In genomic region chr6:55117325-55118109, GRCm38 (mm10) we compare ENCODE assay signal across 8 mouse cellular contexts. TPM values are rescaled to one million over a fixed set of nuclear protein-coding genes. Genes with fewer than 3 reads are reported as not detected.
A peak's percentile ranks its signal among the peaks of the same experiment; 100 is the strongest.
DNase-seq lines count a peak whose midpoint lies in the region; ATAC-seq and TF ChIP-seq lines count a peak whose summit lies in the region.

No protein-coding gene starts in this region.

- peak overlapping the region; percentile 94 for H3K4me2 ChIP-seq in heart, embryonic 11.5 days
- peak overlapping the region; percentile 87 for H3K4me2 ChIP-seq in hindbrain, embryonic 12.5 days (replicated peaks)
- H3K4me2 ChIP-seq in limb, embryonic 14.5 days (replicated peaks; ENCODE audit: low read depth, low read length, severe bottlenecking) = peak overlapping the region; percentile 80
- peak overlapping the region; percentile 84 for H3K4me2 ChIP-seq in neural tube, embryonic 13.5 days

- no peaks in the 10 kb centered on the region for H3K36me3 ChIP-seq in heart, embryonic 11.5 days (ENCODE audit: control insufficient read depth, insufficient read depth, low read length)
- no peaks in the 10 kb centered on the region for H3K36me3 ChIP-seq in hindbrain, embryonic 12.5 days
- H3K36me3 ChIP-seq in limb, embryonic 14.5 days (ENCODE audit: control insufficient read depth, insufficient read depth, low read length) = no peaks in the 10 kb centered on the region
- H3K36me3 ChIP-seq in neural tube, embryonic 13.5 days = no peaks in the 10 kb centered on the region

- no peak for TF ChIP-seq POLR2A in limb, embryonic 14.5 days (IDR thresholded peaks at IDR 0.05; ENCODE audit: borderline replicate concordance, extremely low read depth, insufficient read depth, insufficient read length)

- H3K9ac ChIP-seq in heart, embryonic 11.5 days (ENCODE audit: low read depth, low read length) = 0 out of 2 replicates have a peak overlapping the region, but pooled peaks have one; percentile 22
- peak overlapping the region; percentile 42; the same call in 1 of the 2 replicates for H3K9ac ChIP-seq in hindbrain, embryonic 12.5 days
- peak overlapping the region; percentile 26; the same call in 1 of the 2 replicates for H3K9ac ChIP-seq in limb, embryonic 14.5 days (ENCODE audit: low read depth, low read length, severe bottlenecking)
- peak overlapping the region; percentile 66 for H3K9ac ChIP-seq in neural tube, embryonic 13.5 days

- ATAC-seq in heart, embryonic 11.5 days (replicated peaks; ENCODE audit: insufficient number of reproducible peaks, low FRiP score, low TSS enrichment) = 0 out of 2 replicates have a peak, but pooled peaks have one; percentile 24
- peak; percentile 34 for ATAC-seq in hindbrain, embryonic 12.5 days (ENCODE audit: low FRiP score)
- ATAC-seq in limb, embryonic 14.5 days (ENCODE audit: low FRiP score, low read depth) = no peak
- peak; percentile 73; the same call in 1 of the 2 replicates for ATAC-seq in neural tube, embryonic 13.5 days (ENCODE audit: low read depth)

- WGBS in heart, embryonic 11.5 days (ENCODE audit: insufficient replicate concordance) = under 1% methylated on average over 68 of the region's 68 CpGs
- under 1% methylated on average over 68 of the region's 68 CpGs for WGBS in hindbrain, embryonic 12.5 days
- WGBS in limb, embryonic 14.5 days = 2% methylated on average over 51 of the region's 68 CpGs
- WGBS in neural tube, embryonic 13.5 days = under 1% methylated on average over 62 of the region's 68 CpGs

- no peak overlapping the region for H3K27ac ChIP-seq in heart, embryonic 11.5 days (ENCODE audit: low read depth, low read length)
- no peak overlapping the region for H3K27ac ChIP-seq in hindbrain, embryonic 12.5 days
- H3K27ac ChIP-seq in limb, embryonic 14.5 days (replicated peaks; ENCODE audit: low read depth, low read length) = no peak overlapping the region
- no peak overlapping the region for H3K27ac ChIP-seq in neural tube, embryonic 13.5 days (replicated peaks)

- no peak for DNase-seq in heart, adult 11 months
- DNase-seq in embryo, embryonic 10.5 days (ENCODE audit: low spot score) = peak; percentile 49
- no peak for DNase-seq in limb, embryonic 14.5 days (ENCODE audit: low spot score)
- DNase-seq in spleen, adult 18-20 months = no peak
- no peak for DNase-seq in c-Kit-positive CD71-positive TER-119-positive erythroid progenitor cells, embryonic 14.5 days (ENCODE audit: low spot score)

- H3K9me3 ChIP-seq in heart, embryonic 11.5 days (replicated peaks; ENCODE audit: control insufficient read depth, low read length) = no peaks in the 10 kb centered on the region
- H3K9me3 ChIP-seq in hindbrain, embryonic 12.5 days (replicated peaks) = no peaks in the 10 kb centered on the region
- no peaks in the 10 kb centered on the region for H3K9me3 ChIP-seq in limb, embryonic 14.5 days (ENCODE audit: control insufficient read depth, low read length)
- no peaks in the 10 kb centered on the region for H3K9me3 ChIP-seq in neural tube, embryonic 13.5 days

- peak overlapping the region; percentile 67 for H3K4me3 ChIP-seq in heart, embryonic 11.5 days (ENCODE audit: low read depth, low read length)
- H3K4me3 ChIP-seq in hindbrain, embryonic 12.5 days = peak overlapping the region; percentile 51
- H3K4me3 ChIP-seq in limb, embryonic 14.5 days (replicated peaks; ENCODE audit: low read length) = peak overlapping the region; percentile 44
- H3K4me3 ChIP-seq in neural tube, embryonic 13.5 days = peak overlapping the region; percentile 54

- H3K4me1 ChIP-seq in heart, embryonic 11.5 days (ENCODE audit: control insufficient read depth, insufficient read depth, low read length) = 0 out of 2 replicates have a peak, but pooled peaks cover 3% of the 10 kb centered on the region
- peaks cover 20% of the 10 kb centered on the region for H3K4me1 ChIP-seq in hindbrain, embryonic 12.5 days
- no peaks in the 10 kb centered on the region for H3K4me1 ChIP-seq in limb, embryonic 14.5 days (ENCODE audit: control insufficient read depth, insufficient read depth, low read length)
- H3K4me1 ChIP-seq in neural tube, embryonic 13.5 days (replicated peaks) = peaks cover 26% of the 10 kb centered on the region

- H3K27me3 ChIP-seq in heart, embryonic 11.5 days (ENCODE audit: control insufficient read depth, insufficient read depth, low read length) = peaks cover 70% of the 10 kb centered on the region
- H3K27me3 ChIP-seq in hindbrain, embryonic 12.5 days = peaks cover 80% of the 10 kb centered on the region
- H3K27me3 ChIP-seq in limb, embryonic 14.5 days (ENCODE audit: control insufficient read depth, insufficient read depth, low read length) = peaks cover 40% of the 10 kb centered on the region
- H3K27me3 ChIP-seq in neural tube, embryonic 13.5 days = peaks cover 78% of the 10 kb centered on the region

RNA-seq across cellular contexts. Expression of gene Crhr2, which starts 15.3 kb away (rescaled TPM):
- polyA plus RNA-seq in heart, embryonic 11.5 days (2014; fragmentation: Nextera tagmentation; extraction: Ambion mirVana) = 4.2 and 5.3 TPM in 2 replicates
- 0.40 and 0.50 TPM in 2 replicates for polyA plus RNA-seq in hindbrain, embryonic 12.5 days (2016; fragmentation: Nextera tagmentation; extraction: Ambion mirVana)
- 0.49 and 0.50 TPM in 2 replicates for polyA plus RNA-seq in limb, embryonic 14.5 days (2012; rRNA removed)
- 0.14 and 0.35 TPM in 2 replicates for polyA plus RNA-seq in limb, embryonic 14.5 days (2014; fragmentation: Nextera tagmentation; extraction: Ambion mirVana)
- polyA plus RNA-seq in neural tube, embryonic 13.5 days (2015; fragmentation: Nextera tagmentation; extraction: Ambion mirVana) = 0.93 and 0.95 TPM in 2 replicates

RNA-seq across cellular contexts. Expression of gene Inmt, which starts 57.3 kb away (rescaled TPM):
- polyA plus RNA-seq in heart, embryonic 11.5 days (2014; fragmentation: Nextera tagmentation; extraction: Ambion mirVana) = not detected in 2 replicates
- 0.29 TPM in 1 of 2 replicates, not detected in the other for polyA plus RNA-seq in hindbrain, embryonic 12.5 days (2016; fragmentation: Nextera tagmentation; extraction: Ambion mirVana)
- polyA plus RNA-seq in limb, embryonic 14.5 days (2012; rRNA removed) = 0.24 and 0.33 TPM in 2 replicates
- polyA plus RNA-seq in limb, embryonic 14.5 days (2014; fragmentation: Nextera tagmentation; extraction: Ambion mirVana) = 0.25 and 0.52 TPM in 2 replicates
- not detected in 2 replicates for polyA plus RNA-seq in neural tube, embryonic 13.5 days (2015; fragmentation: Nextera tagmentation; extraction: Ambion mirVana)
